In the genomic region with DNA sequence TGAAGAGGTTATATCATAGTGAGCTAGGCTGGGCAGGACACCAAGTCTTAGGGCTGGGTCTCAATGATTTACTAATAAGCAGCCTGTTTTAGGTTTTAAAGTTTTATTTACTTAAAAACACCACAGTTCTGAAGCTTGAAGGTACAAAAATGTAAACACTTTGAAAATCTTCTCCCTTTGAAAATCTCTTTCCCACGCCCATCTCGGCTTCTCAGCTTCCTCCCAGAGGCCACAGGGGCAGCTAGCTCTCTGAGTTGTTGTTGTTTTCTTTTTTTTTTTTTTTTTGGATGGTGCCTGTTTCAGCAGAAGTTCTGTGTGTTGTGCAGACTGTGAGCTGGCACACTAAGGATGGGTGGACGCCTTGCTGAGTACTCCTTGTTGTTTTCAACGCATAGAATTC, we compare ENCODE assay signal across 13 mouse cellular contexts. TPM values are rescaled to one million over a fixed set of nuclear protein-coding genes. Genes with fewer than 3 reads are reported as not detected.
DNase-seq lines count a peak whose midpoint lies in the region; ATAC-seq lines count a peak whose summit lies in the region.
"Had no signal": no experiment of that assay in that cellular context is flagged by ENCODE, and none has a peak within 500 bp of the region (broad histone marks: within the 10 kb centered on the region; RNA-seq: fewer than 3 reads in every experiment).

No protein-coding gene starts in this region.

- no peak overlapping the region for H3K27ac ChIP-seq in forebrain, embryonic 14.5 days (ENCODE audit: low read depth, low read length)
- H3K27ac ChIP-seq in forebrain, embryonic 11.5 days (ENCODE audit: low read depth, low read length): no peak overlapping the region
- no peak overlapping the region for H3K27ac ChIP-seq in kidney, embryonic 16.5 days (ENCODE audit: low read length)
- H3K27ac ChIP-seq in macrophage: no peak overlapping the region
- H3K27ac ChIP-seq: limb, embryonic 10.5 days had no signal

- no peak overlapping the region for H3K9ac ChIP-seq in forebrain, embryonic 14.5 days (ENCODE audit: low read length)
- no peak overlapping the region for H3K9ac ChIP-seq in forebrain, embryonic 11.5 days (ENCODE audit: low read length)
- no peak overlapping the region for H3K9ac ChIP-seq in kidney, embryonic 16.5 days (replicated peaks; ENCODE audit: low read length)

- H3K79me2 ChIP-seq in macrophage (ENCODE audit: inconsistent target): peaks cover 64% of the 10 kb centered on the region

- H3K27me3 ChIP-seq in forebrain, embryonic 14.5 days (replicated peaks; ENCODE audit: control insufficient read depth, insufficient read depth, low read length): peaks cover 4% of the 10 kb centered on the region; the same call in 1 of the 2 replicates
- H3K27me3 ChIP-seq in forebrain, embryonic 11.5 days (ENCODE audit: control insufficient read depth, insufficient read depth, low read length): peaks cover 11% of the 10 kb centered on the region
- peaks cover 14% of the 10 kb centered on the region; the same call in 1 of the 2 replicates for H3K27me3 ChIP-seq in kidney, embryonic 16.5 days (ENCODE audit: insufficient read depth, low read length)

- ATAC-seq in forebrain, embryonic 14.5 days: no peak
- no peak for ATAC-seq in forebrain, embryonic 11.5 days (replicated peaks; ENCODE audit: low FRiP score)
- ATAC-seq in kidney, embryonic 16.5 days (ENCODE audit: low FRiP score, low TSS enrichment): no peak

- WGBS in forebrain, embryonic 14.5 days: 68% methylated on average over 4 of the region's 4 CpGs
- 58% methylated on average over 4 of the region's 4 CpGs for WGBS in forebrain, embryonic 11.5 days
- 42% methylated on average over 4 of the region's 4 CpGs for WGBS in kidney, embryonic 16.5 days
- 66% methylated on average over 4 of the region's 4 CpGs for WGBS in macrophage (ENCODE audit: missing documents)

- H3K9me3 ChIP-seq in forebrain, embryonic 14.5 days (replicated peaks; ENCODE audit: control insufficient read depth, low read length): no peaks in the 10 kb centered on the region; the same call in 1 of the 2 replicates
- H3K9me3 ChIP-seq in forebrain, embryonic 11.5 days (ENCODE audit: control insufficient read depth, low read length): no peaks in the 10 kb centered on the region
- no peaks in the 10 kb centered on the region for H3K9me3 ChIP-seq in kidney, embryonic 16.5 days (ENCODE audit: low read length)
- H3K9me3 ChIP-seq: limb, embryonic 10.5 days had no signal

- H3K4me2 ChIP-seq in forebrain, embryonic 14.5 days (ENCODE audit: low read length): peak overlapping the region; percentile 91; the same call in 1 of the 2 replicates
- H3K4me2 ChIP-seq in forebrain, embryonic 11.5 days (ENCODE audit: low read depth, low read length, severe bottlenecking): no peak overlapping the region
- peak overlapping the region; percentile 88 for H3K4me2 ChIP-seq in kidney, embryonic 16.5 days (replicated peaks; ENCODE audit: low read depth, low read length)

- no peaks in the 10 kb centered on the region for H3K36me3 ChIP-seq in forebrain, embryonic 14.5 days (ENCODE audit: control insufficient read depth, insufficient read depth, low read length)
- no peaks in the 10 kb centered on the region for H3K36me3 ChIP-seq in forebrain, embryonic 11.5 days (ENCODE audit: control insufficient read depth, insufficient read depth, low read length)
- H3K36me3 ChIP-seq in kidney, embryonic 16.5 days (ENCODE audit: insufficient read depth, low read length): no peaks in the 10 kb centered on the region
- H3K36me3 ChIP-seq in macrophage (ENCODE audit: inconsistent target): no peaks in the 10 kb centered on the region
- H3K36me3 ChIP-seq: limb, embryonic 10.5 days had no signal

- peaks cover 5% of the 10 kb centered on the region for H3K4me1 ChIP-seq in forebrain, embryonic 14.5 days (ENCODE audit: control insufficient read depth, insufficient read depth, low read length)
- H3K4me1 ChIP-seq in forebrain, embryonic 11.5 days (replicated peaks; ENCODE audit: control insufficient read depth, insufficient read depth, low read length): peaks cover 5% of the 10 kb centered on the region; the same call in 1 of the 2 replicates
- peaks cover 6% of the 10 kb centered on the region; the same call in 1 of the 2 replicates for H3K4me1 ChIP-seq in kidney, embryonic 16.5 days (ENCODE audit: insufficient read depth, low read length)

- no peak overlapping the region for H3K4me3 ChIP-seq in forebrain, embryonic 14.5 days (ENCODE audit: low read depth, low read length)
- no peak overlapping the region for H3K4me3 ChIP-seq in forebrain, embryonic 11.5 days (ENCODE audit: low read depth, low read length)
- peak overlapping the region; percentile 83; the same call in 1 of the 2 replicates for H3K4me3 ChIP-seq in kidney, embryonic 16.5 days (ENCODE audit: low read length)
- H3K4me3 ChIP-seq in macrophage (ENCODE audit: inconsistent target): peak overlapping the region; percentile 56; the same call in 1 of the 2 replicates

- DNase-seq in forebrain, embryonic 14.5 days (ENCODE audit: low spot score): no peak
- no peak for DNase-seq in forebrain, embryonic 11.5 days (ENCODE audit: low spot score)
- DNase-seq in kidney, adult 18-20 months: no peak
- DNase-seq in CD4-positive helper T cell, adult 2 months (ENCODE audit: low read depth, low spot score): peak; percentile 60
- no peak for DNase-seq in embryo, embryonic 11 days
- DNase-seq in urinary bladder, postnatal 25 days (ENCODE audit: low spot score): no peak
- DNase-seq: adrenal gland, postnatal 10 days; heart, postnatal 14 days; lung, adult 2 months; right cerebral cortex, postnatal 25 days had no signal

RNA-seq across cellular contexts. Expression of a gene that starts 1.8 kb away (rescaled TPM):
- 6.7 and 8.1 TPM in 2 replicates for polyA plus RNA-seq in forebrain, embryonic 14.5 days (2014; fragmentation: Nextera tagmentation; extraction: Ambion mirVana)
- polyA plus RNA-seq in forebrain, embryonic 11.5 days (2014; fragmentation: Nextera tagmentation; extraction: Ambion mirVana): 2.1 and 2.2 TPM in 2 replicates
- 21.5 and 22.0 TPM in 2 replicates for polyA plus RNA-seq in kidney, embryonic 16.5 days (2015; fragmentation: Nextera tagmentation; extraction: Ambion mirVana)
- 10 to 100 TPM in 16 of 26 experiments, 1 to 10 TPM in 10; 5.6 to 29.9 (median 13.3) TPM for total RNA-seq in macrophage (2018; cell fraction: chromatin; rRNA removed)
- 10 to 100 TPM; 23.2 to 63.0 (median 43.8) TPM for total RNA-seq in macrophage (2018; cell fraction: cytosol; rRNA removed)
- total RNA-seq in macrophage (2018; cell fraction: nucleus; rRNA removed): 10 to 100 TPM; 18.9 to 48.7 (median 33.3) TPM
- 43.8 to 52.0 TPM (median 44.9 TPM) in 3 replicates for polyA plus RNA-seq in macrophage (2018)

Comparison
In these comparisons a context has a peak if more than half of its experiments do, and no peak if none do; other contexts are left out.
1. H3K4me3 ChIP-seq: peak in kidney, embryonic 16.5 days (single experiment) and macrophage (single experiment); none in forebrain, embryonic 14.5 days (single experiment) and forebrain, embryonic 11.5 days (single experiment).